Mouse (Mus musculus) kidney, postnatal 10 days (tissue): ENCODE data around the gene Itga10.
"Not testable (repeated sequence)": the region's sequence is repeated elsewhere in the genome, so short reads cannot be mapped to it uniquely, and the experiment has no call there.

Experiments used
- DNase-seq: peaks from one replicate; pipeline ENCODE4 v3.0.0; 2021; ENCODE audit warnings: mixed read lengths

The Itga10 gene

GRCm38 (mm10) chr3:96634928-96635879 lies 10.2 kb upstream of the Itga10 start, which contains the start of the genes Pex11b and Gm42957:
TSS of gene Pex11b (plus strand) at chr3:96635376.
TSS of gene Gm42957 (plus strand) at chr3:96635474.
- peak; percentile 95 for DNase-seq

GRCm38 (mm10) chr3:96635906-96636305 lies 9.5 kb upstream of the Itga10 start:
- DNase-seq: no peak

GRCm38 (mm10) chr3:96636448-96636847 lies 8.9 kb upstream of the Itga10 start:
- peak; percentile 15 for DNase-seq

DNA sequence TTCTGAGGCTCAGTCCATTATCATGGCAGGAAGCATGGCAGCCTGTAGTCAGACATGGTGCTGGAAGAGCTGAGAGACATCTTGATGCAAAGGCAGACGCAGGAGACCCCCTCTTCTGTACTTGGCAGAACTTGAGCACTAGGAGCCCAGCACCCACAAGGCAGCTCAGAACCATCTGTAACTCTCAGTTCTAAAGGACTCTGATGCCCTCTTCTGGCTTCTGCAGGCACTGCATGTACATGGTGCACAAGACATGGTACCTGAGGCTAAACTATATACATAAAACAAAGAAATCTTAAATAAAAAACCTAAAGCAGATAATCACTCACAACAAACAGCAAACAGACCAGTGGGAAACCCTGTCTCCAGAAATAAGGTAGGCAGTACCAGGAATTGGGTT lies 6.2 kb upstream of the Itga10 start:
- DNase-seq: peak; percentile 77

GRCm38 (mm10) chr3:96647365-96647764 lies 2.0 kb downstream of the Itga10 start:
- no peak for DNase-seq

DNA sequence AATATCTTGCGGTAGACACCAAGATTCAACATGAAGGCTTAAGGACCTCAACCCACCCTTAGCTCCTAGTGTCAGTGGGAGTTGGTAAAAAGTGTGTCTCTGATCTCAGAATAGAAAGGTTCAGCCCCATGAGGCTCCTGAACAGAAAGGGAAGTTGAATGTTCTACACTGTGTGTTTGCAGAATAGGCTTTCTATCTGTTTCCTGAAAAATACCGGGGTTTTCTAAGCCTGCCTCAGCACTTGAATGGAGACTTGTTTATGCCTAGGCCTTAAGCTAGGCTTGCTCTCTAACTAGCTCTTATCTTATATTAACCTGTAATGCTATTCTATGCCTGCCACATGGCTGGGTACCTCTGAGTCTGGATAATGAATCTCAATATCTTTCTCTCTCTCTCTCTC lies 15.5 kb downstream of the Itga10 start:
- no peak for DNase-seq

DNA sequence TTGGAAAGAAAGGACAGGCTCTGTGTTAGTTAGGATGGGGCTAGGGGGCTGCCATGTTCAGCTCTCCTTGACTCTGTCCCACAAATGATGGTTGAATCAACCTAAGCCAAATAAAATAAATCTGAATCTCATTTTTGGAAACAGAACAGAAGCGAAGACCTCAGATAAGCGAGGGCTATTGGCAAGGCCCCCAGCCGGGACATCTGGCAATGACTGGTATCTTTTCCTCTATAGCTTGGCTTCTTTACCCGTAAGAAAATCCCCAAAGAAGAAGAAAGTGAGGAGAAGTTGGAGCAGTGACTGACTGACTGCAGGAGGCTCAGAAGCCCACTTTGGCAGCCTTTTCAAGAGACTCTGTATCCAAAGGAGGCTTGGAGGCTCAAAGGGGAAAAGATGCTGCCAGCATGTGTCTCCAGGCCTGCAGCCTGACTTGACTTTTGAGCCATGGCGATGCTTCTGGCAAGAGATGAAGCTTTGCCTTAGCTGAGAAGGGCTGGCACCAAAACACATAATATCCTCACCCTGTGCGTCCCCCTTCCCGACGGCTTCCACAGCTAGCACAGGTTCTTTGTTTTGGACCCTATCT lies 17.4 kb downstream of the Itga10 start:
- DNase-seq: no peak

DNA sequence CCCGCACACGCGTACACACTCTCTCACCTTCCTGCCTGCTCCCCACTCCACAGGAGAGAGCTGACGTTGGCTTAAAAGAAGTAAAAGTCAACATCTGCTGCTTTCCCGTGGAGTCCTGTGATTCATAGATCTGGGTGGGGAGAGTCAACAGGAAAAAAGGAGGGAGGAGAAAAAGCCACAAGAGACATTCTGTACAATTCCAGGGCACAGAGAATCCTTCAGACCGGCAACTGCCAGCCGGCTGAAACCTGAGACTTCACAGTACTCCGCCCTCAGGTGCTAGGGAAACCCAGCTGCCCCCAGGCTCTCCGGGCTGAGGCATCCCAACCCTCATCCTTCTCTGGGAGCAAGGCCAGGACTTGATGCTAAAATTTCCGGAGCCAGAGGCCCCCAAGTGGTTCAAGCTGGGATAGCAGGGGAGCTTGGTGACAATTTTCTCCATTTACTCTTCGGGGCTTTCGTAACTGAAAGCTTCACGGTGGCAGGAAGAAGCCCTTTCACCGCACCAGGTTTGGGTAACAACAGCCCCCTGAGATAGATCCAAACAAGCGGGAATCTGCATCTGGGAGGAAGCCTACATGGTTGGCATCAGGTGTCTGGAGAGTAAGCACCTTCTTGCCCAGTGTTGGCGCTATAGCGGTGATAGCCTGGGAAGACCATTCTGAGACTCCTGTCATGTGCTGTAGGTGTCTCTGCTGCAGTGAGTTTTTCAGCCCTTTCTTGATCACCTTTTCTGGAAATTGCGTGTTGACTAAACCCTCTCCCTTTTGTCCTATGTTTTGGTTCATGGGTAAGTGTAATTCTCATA lies 18.3 kb downstream of the Itga10 start:
- DNase-seq: peak; percentile 89

DNA sequence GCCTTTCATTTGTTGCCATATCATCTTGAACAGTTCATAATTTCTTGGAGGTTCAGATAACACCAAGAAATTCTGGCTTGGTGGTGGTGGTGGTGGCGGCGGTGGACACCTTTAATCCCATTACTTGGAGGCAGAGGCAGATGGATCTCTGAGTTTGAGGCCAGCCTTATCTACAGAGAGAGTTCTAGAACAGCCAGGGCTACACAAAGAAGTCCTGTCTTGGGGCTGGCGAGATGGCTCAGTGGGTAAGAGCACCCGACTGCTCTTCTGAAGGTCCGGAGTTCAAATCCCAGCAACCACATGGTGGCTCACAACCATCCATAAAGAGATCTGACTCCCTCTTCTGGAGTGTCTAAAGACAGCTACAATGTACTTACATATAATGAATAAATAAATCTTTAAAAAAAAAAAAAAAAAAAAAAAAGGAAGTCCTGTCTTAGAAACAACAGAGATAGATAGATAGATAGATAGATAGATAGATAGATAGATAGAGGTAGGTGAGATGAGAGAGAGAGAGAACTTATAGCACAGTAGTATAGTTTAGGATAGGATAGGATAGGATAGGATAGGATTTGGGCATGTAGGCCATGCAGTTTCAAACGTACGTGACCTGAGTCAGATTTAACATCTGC lies 20.5 kb downstream of the Itga10 start:
- DNase-seq: not testable (repeated sequence)

GRCm38 (mm10) chr3:96666916-96667315 lies 21.5 kb downstream of the Itga10 start:
- no peak for DNase-seq

DNA sequence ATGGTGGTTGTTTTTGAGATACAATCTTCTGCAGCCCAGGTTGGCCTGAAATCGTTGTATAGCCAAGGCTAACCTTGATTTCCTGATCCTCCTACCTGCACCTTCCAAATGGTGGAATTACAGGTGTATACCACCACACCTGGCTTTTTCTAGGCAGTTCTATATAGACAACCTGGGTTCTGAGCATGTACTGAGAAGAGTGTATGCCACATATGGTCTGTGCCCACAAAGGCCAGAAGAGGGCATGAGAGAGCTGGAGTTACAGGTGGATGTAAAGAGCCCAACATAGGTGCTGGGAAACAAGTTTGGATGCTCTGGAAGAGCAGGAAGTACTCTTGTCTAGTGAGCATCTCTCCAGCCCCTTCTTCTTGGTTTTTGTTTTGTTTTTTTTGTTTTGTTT lies 21.9 kb downstream of the Itga10 start:
- DNase-seq: peak; percentile 40

DNA sequence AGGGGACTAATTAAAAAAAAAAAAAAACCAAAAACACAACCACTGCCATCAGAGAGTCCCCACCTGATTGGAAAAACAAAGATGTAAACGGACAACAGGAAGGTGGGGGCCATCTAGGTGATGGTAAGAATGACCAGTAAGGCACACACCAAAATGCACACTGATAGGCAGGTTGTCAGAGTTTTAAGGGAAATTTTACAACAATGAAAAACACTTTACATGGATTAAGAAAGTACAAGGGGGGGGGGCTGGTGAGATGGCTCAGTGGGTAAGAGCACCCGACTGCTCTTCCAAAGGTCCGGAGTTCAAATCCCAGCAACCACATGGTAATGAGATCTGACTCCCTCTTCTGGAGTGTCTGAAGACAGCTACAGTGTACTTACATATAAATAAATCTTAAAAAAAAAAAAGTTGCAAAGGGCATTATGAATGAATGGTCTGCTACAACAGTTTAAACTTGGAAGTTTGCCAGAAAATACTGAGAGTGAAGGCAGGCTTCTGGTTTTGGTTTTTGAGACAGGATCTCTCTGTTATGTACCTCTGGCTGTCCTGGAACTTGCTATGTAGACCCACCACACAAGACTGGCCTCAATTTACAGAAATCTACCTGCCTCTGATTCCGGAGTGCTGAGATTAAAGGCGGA lies 23.2 kb downstream of the Itga10 start:
- DNase-seq: no peak

GRCm38 (mm10) chr3:96669727-96670468 lies 24.5 kb downstream of the Itga10 start, which contains the start of gene Ankrd35:
TSS of gene Ankrd35 (plus strand) at chr3:96670131.
- peak; percentile 88 for DNase-seq

- no peak for DNase-seq
Observed at GRCm38 (mm10) chr3:96671519-96671918, 26.1 kb downstream of the Itga10 start.

DNA sequence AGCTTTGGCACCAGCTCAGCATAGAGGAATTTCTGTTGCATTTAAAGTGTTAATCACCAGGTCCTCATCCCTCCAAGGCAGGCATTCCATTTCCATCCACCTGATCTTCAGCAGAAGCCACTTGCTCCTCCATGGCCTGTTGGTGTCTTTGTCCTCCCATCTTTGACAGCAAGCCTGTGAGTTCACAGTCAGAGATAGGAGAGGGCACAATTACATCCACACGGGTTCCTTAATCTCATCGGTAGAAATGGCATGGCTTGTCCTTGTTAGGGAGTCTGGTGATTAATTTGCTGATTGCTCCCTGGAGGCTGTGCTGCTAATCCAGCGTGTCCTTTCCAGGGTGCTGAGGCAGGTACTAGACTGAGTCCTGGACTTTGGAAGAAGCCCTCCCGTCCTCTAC lies 28.1 kb downstream of the Itga10 start:
- DNase-seq: no peak

- peak; percentile 50 for DNase-seq
Observed at GRCm38 (mm10) chr3:96674442-96674841, 29.1 kb downstream of the Itga10 start.

DNA sequence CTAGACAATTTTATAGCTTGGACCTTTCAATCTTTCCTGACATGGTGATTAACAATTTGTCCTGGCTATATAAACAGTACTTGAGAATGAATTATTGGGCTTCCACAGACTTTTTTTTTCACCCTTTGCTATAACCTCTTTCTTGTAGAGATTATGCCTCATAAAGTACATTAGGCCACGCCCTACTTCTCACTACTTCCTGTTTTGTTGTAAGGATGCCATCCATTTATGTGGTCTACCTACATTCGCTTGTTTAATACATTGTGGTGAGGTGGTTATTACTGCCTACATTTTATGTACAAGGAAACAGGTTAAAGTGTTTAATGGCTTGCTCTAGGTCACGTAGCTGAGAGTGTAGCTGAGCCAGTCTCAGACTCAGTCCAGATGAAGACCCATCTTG lies 29.8 kb downstream of the Itga10 start:
- no peak for DNase-seq

DNA sequence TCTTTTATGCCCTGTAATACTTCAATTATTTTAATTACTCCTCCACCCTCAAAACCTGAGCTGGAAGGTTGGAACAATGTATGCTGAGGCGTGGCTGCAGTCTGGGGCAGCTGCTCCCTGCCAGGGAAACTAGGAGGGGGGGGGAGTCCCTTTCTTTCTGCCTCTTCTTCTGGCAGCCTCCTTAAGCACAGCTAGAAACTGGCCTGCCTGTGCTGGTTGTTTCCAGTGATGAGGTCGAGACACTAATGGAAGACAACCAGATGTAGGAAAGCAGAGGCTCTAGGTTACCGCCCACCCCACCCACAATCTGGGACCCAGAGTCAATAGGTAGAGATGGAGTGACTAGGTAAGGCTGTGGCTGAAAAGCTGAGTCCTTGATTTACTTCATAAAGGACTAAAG lies 30.3 kb downstream of the Itga10 start:
- no peak for DNase-seq

DNA sequence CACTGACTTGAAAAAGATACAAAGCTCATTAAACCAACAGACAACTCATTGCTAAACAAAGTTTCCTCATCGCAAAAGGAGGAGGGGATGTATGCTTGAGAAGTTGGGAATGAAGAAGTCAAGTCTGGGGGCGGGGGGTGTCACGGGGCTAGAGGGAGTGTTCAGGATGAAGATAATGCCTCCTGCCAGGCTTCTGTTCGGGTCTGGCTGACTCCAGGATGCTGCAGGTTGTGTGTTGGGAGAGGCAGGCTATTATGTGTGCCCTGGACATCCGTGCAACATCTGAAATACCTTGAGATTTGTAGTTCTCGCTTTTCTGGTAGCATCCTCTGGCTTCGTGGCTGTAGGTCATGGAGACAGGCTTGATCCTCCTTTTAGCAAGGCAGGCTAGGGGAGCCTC lies 33.1 kb downstream of the Itga10 start:
- DNase-seq: no peak

DNA sequence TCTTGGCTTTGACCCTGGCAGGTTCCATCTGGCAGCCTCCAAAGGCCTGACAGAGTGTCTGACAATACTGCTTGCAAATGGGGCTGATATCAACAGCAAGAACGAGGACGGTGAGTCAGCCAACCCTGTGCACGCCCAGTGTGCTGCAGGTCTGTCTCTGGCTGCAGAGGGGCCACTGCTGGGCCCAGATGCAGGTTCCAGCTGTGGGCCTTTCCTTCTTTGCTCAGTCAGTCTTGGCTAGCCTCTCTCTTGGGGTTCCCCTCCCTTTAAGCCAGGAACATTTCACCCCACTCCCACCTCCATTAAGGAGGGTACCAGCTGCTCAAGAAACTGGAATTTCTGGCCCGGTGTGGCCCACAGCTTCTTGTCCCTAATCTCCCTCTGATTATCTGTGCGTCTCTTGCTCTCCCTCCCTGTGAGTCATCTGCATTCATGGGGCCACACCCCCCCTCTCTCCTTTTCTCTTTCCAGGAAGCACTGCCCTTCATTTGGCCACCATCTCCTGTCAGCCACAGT lies 33.8 kb downstream of the Itga10 start:
- no peak for DNase-seq

DNA sequence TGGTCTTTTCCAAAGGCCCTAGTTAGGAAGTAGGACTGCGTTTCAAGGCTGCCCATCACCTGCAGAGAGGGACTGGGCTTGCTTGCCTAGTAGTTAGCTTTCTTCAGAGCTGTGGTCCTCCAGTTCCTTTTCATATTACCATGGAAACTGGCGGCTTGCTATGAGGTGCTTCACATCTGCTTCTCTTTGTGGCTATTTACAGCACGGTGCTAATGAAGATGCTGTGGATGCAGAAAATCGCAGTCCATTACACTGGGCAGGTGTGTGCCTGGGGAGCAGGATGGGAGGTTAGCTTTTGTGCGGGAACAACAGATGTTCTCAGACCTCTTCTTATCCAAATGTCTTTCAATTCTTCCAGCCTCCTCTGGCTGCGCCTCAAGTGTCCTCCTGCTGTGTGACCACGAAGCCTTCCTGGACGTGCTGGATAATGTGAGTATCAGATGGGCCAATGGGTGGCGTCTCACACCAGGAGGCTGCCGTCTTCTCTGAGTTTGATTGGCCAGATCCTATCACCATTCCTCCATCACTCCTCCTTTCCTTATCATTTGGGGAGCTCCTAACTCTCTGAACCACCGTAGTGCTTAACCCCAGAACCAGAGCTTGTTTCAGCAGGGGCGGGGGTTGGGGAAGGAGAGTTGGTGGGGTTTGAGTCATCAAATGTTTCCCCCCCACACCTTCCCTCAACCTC lies 35.0 kb downstream of the Itga10 start:
- DNase-seq: no peak
